Mouse (Mus musculus) ovary, adult 18-20 months (tissue): ENCODE data around the gene Pde1c.
"Not testable (repeated sequence)": the region's sequence is repeated elsewhere in the genome, so short reads cannot be mapped to it uniquely, and the experiment has no call there.

Source experiments
- DNase-seq: peaks from one replicate; pipeline ENCODE4 v3.0.0; 2022; ENCODE audit warnings: low spot score, mixed read lengths

The Pde1c gene

DNA sequence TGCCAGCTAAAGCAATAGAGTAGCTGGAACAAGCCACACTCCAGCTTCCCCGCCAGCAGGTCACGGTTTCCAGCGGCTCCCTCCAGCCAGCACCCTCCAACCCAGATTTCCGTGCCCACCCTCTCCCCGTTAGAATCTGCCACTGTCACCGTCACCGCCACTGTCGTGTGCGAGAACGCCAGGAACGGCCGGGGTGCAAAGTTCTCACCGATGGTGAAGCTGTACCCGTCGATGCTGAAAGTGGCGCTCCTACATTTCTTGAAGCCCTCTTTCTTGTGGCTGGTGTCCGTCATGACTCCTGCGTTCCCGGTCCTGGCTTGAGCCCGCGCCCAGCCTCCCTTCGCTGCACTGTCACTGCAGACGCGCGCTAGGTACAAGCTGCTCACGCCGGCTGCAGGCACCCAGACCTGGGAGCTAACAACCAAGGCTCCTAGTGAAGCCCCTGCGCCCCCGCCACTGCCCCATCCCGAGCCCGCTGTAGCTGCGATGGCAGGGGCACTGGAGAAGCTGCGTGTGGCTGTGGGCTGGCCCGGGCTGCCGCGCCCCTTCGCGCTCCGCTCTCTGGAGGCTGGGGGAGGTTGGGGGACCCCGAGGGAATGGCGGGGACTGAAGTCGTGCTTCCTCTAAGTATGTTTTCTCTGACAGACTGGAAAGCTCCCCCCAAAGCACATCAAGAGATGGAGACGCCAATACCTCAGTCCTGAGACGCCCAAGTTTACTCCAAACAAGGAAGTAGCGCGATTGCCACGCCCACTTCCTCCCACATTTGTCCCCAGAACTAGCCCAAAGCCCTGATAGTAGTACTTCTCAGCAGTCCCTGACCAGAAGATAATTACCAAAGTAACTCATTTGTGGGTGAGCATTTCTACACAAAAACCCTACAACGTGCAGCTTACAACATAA is at the start of gene Pde1c:
Gene Pde1c (minus strand): TSS at position 634 of the 903 bp plus-strand sequence.
- DNase-seq = no peak

DNA sequence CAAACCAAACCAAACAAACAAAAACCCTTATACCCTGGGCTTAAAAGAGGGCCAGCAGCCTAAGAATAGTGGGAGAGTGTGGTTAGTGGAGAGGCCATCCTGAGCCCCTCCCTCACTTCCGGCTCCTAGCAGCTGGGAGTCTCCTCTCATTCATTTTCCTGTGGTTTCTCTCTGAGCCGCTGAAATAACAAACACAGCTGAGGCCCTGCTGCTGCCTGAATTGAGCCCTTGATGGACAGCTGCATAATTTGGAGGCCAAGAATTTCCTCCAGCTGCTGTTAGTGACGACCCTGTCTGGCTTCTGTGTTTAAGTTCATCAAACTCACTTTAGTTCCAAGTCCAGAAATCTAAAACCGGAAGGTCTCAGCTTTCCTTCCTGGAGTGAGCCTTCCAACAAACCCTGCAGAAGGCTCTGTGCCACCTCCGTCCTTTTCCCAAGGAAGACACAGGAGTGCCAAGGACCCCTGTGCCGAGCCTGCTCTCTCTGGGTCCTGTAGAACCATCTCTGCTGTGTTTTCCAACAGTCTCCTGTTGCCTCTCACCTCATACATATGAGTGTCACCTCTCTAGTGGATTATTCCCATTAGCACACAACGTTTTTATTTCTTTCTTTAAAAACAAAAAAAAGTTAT is 48.2 kb upstream of the Pde1c start:
- no peak for DNase-seq

DNA sequence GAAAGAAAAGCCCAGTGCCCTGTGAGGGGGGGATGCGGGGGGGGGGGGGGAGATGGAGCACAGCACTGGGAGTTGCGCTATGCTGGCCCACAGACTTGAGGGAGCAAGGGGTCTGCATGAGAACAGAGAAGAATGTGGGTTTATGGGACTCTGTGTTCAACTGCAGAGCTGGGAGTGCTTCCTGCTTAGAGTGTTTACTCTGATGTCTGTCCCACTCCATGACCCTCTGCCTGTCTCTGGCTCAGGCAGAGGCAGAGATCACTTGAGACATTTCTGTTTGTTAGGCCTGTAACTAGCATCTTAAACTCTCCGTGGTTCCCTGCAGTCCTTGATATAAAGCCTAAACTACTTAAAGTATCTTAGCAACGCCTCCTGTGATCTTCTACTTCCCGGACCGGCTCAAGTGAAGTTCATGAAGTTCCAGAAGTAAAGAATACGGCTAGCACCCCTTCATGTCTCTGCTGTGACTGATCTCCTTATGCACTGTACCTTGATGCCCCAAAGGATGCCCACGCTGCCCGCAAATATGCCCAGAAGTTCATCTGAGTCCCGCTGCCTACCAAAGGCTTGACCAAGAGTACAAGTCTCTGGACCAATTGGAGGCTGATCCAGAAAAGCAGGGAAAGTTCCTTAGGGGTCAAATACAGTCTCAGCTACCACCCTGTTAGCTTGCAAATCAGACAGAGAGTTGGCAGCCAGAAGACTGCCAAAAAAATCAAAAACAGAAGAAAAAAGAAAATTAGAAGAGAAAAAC is 47.5 kb upstream of the Pde1c start:
- no peak for DNase-seq

DNA sequence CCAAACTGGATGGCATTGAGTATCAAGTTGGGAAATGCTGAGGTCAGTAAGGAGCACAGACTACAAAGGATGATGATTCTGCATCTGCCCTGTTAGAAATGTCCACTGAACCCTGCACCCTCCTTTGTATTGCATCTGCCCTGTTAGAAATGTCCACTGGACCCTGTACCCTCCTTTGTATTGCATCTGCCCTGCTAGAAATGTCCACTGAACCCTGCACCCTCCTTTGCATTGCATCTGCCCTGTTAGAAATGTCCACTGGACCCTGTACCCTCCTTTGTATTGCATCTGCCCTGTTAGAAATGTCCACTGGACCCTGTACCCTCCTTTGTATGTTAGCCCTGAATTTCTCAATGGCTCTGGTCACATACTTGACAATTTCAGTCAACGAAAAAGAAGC is 40.6 kb upstream of the Pde1c start:
- DNase-seq = not testable (repeated sequence)

DNA sequence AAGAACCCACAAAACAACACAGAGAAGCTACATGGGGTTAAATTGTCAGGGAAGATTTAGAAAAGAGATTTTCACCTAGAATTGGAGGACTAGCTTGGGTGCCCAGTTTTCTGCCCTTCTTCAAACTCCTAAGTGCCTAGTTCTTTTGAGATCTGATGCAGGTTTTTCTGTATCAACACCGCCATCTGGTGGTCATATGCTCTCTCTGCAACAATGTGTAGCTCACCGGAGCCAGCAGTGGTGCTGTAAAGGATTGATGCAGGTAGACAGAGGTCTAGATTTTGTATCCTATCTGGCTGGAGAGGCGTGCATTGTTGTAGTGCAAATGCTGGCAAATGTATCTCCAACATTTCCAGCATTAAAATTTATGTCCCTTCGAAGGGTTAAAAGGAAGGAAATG is 39.4 kb upstream of the Pde1c start:
- no peak for DNase-seq

DNA sequence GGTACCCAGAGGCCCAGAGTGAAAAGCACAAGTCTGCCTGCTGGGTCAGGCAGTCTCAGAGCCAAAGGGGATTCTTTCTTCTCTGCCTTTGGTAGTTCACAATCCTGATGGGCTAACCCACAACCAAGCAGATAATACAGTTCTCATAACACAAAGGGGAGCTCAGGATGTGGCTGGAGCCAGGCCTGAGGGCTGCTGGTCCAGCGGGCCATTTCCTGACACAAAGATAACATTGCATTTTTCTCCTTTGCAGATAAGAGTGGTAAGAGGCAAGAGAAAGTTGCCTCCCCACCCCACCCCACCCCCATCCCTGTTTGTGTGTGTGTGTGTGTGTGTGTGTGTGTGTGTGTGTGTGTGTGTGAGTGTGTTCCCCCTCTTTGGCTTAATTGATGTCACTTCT is 10.7 kb upstream of the Pde1c start:
- no peak for DNase-seq

DNA sequence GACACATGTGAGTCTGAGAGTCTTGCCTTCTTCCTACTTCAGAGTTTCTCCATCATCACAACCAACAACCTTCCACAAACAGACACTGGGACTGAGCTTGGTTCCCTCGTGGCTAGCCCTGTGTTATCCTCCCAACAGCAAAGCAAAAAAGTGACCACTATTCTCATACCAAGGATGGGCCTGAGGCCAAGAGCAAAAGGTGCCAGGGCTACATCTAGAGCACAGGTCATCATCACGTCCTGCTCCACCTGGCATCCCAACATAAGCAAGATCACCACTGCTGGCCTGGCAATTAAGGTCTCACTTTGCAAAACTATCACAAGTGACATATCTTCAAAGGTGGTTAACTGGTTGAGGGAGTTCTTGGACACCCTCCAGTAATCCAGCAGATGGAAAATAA is 8.0 kb downstream of the Pde1c start:
- no peak for DNase-seq

DNA sequence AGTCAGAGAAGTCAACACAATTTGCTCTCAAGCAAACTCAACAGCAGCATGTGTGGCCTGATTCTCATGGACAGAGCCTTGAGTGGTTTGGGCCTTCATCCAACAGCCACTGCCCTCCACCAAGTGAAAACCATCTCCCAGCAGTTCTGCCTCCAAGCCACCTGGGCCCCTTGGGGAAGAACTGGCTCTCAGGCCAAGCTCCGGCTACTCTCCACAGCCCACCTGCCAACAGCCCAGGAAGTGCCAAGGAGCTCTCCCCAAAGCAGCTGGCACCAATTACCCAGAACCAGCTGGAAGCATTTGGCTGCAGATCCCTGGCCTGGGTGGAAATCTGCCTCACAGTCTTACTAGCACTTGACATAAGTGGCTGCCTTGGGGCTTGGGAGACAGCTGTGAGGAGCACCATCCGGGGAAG is 8.4 kb downstream of the Pde1c start:
- DNase-seq = no peak

DNA sequence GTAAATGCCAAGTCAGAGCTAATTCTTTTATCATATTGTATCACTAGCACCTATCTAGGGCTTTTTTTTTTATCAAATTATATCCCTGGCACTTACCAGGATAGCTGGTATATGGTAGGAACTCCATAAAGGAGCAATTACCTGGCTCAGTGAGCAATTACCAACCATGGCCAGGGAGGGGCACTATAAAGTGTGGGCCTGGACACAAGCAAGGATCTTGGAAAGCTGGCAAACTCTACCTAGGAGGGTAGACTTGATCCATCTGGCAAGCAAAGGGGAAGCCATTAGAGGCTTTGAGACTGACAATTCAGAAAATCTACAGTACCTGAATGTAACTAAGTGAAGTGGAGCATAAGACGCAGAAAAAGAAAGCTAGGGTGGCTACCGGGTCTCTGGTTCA is 10.2 kb downstream of the Pde1c start:
- no peak for DNase-seq

DNA sequence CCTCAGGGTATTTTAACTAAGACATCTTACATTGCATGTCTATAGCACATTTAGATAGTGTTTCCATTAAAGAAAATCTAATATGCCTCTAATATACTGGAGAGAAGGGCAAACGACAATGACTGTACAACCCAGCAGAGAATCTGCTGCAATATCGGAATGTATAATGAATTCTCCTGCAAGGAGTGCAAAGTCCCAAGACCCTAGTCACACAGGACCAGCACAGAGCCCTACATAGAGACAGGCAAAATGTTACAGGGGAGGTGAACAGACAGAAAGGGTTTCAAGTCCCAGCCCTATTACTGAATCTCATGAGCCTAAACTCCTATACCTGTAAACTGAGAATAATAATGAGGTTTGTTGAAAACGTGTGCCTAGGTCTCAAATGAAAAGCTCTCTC is 13.1 kb downstream of the Pde1c start:
- no peak for DNase-seq

DNA sequence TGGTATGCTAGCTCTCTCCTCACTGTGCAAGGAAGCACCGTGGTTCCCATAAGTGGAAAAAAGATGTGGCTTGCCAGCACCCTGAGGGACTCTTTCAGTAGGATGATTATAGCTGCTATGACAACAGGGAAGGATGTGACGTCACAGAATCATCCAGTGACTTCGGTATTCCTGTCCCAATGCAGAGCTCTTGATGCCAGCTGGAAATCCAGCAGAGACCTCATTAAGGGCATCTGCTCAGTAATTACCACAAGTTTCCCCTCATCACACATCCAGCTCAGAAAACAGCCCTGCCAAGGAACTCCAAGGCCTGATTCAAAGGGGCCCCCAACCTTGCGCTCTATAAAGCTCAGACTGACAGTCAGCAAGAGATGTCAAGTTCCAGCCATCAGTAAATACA is 13.5 kb downstream of the Pde1c start:
- DNase-seq = no peak

DNA sequence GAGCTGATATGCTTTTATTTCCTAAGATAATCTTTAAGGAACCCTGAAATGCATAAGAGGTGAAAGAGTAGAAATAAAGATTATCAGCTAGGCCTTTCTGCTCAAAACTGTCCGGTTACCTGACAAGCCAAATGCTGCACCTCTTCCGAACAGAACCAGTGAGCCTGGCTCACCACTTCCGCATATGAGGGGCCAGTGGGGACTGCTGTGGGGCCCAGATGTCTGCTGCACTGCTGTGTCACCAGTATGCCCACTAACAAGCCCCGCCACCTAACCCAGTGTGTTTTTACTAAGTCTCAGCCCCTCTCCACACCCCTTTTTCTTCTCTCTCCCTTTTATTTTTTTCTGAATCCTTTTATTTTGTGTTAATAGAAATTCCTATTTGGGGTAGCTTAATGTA is 17.9 kb downstream of the Pde1c start:
- no peak for DNase-seq

DNA sequence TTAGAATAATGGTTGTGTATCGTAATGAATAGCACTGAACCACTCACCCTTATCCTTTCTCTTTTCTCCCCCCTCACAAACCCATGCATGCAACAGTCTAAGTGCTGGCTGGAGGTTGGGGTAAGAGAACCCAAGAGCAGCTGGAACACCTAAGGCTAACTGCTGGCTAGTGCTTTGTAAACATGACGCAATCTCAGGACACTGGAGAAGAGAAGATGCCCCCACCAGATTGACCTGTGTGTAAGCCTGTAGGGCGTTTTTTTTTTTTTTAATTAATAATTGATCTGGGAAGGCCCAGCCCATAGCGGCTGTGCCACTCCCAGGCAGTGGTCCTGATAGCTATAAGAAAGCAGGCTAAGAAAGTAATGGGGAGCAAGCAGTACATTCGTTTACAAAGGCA is 28.7 kb downstream of the Pde1c start:
- no peak for DNase-seq

DNA sequence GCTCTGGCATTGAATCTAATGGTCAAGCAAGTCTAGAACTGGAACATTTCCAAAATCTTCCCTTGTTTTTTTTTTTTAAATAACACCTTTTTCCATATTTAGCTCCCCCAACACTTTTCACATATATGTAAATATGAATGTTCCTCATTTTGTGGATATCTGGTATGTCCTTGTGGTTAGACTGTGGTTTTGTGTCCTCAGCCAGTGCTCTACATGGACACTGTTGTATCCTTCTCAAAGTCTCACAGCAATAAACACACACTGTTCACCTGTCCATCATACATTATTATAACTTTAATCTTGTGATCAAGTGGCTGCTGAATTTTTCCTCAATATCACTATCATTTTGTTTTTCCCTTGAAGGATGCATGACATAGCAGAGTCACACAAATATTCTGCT is 34.2 kb downstream of the Pde1c start:
- DNase-seq = no peak

DNA sequence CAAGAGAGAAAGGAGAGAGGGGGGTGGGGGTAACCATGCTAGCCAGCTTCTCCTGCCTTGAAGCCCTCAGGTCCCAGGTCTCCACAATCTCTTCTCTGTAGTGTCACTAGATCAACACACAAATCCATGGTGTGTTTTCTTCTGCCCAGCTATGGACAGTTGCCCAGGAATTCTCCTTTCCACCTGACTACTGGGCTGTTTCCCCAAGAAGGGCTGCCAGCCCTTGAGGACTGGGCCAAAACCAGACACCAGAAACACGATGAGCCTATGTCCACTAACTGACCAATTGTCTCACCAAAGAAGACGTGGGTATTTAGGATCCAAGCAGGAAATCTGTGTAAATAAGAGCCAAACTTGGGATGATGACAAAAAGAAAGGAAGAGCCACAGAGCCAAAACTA is 36.6 kb downstream of the Pde1c start:
- no peak for DNase-seq

DNA sequence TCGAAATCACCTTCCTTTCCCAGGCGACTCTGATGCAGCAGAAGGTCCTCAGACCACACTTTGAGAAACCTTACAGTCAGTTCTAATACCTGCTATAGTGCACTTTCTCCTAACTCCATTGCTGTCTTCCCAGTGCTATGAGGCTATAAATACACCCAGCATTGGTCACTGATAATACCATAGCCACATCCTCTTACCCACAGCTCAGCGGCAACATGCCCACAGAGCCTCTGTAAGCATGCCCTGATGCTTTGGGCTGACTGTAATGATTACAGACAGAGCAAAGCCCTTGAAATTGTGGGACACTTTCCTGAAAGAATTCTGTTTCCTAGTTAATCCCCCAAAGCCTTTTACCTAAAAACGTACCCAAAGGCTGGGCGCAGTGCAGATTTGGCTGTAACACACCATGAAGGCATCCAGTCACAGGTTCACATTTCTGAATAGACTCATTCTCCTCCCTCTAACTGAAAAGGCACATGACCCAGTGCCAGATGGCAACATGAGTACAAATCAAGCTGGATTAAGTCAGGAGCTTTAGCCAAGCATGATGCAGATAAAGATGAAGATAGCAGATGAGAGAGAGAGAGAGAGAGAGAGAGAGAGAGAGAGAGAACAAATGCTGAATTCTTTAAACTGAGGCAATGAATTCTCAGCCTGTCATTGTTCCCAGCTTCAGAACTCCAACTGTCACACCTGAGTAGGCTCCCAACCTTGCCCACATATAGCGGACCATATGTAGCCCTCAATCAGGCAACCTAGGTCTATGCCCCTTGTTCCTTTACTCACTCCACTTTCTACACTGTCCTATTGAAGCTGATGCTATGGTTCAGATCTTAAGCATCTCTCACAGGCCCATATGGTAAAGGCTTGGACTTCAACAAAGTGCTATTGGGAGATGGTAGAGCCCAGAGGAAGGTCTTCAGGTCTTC is 44.7 kb downstream of the Pde1c start:
- no peak for DNase-seq

DNA sequence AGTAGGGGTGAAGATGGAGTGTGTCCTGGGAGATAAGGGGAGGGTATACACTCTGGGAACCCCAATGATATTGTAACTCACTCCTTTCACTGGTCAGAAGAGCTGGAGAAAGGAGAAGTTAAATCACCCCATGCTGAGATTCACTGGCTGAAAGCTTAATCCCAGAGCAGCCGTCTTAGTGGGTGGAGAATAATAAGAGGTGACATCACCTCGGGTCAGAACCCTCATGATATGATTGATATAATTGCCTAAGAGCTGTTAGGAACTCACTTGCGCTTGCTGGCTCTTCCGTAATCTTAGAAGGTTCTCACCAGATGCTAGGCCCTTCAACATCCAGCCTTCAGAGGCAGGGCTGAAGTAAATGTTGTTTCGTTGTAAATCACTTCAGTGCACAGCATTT is 79.7 kb downstream of the Pde1c start:
- DNase-seq = no peak

DNA sequence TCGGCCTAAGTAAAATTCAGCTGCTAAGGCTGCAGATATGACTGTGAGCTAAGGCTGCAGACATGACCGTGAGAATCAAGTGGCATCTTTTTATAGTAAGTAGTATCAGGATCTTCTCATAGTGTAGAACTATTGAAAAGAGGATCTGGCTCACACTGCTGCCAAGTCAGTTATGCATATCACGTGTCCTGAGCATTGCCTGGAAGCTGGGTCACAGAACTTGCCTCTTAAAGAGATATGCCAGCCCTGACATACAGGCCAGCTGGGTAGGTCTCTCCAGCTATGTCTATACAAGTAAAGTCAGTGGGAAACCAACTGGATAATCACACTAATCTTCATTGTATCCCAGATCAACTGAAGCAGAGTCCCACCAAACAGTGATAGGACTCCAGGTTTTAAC is 83.8 kb downstream of the Pde1c start:
- DNase-seq = no peak

DNA sequence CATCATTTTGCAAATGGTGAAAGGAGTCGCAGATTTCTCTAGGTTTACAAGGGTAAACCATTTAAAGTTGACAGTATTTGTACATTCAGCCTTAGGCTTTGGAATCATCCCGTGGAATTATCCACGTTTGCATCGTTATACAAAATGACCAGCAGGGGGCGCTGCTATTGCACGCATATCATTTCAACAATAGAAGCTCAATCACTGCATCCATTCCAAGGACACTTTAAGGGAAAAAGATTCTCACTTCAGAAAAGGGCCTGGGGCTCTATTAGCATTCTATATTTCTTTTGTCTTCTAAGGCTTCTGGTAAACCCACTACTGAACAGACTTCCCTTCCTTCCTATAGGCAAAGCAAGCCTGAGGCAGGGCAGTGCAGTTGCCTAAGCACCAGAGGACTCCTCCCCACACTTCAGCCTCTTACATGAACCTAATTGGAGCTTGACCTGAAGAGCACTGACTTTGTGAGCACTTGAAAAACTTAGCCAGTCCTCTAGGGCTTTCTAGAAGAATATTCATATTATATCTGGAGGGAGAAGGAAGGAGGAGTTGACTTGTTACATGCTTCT is 87.9 kb downstream of the Pde1c start:
- DNase-seq = no peak

DNA sequence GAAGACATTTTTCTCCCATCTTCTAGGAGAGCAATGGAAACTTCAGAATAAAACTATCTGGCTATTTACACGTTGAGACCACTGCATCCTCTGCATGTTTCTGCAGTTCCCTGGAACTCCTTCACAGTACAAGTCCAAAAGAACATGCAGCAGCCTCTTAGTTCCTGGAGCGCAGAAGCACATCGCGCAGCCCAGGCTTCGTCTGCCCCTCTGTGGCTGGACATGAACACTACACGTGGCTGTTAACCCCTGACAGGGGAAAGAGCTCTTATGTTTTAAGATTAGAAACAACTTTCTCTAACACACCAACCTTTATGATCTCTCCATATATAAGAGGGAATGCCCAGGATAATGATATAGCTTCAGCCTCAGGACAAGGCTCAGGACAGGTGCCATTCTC is 92.3 kb downstream of the Pde1c start:
- no peak for DNase-seq

DNA sequence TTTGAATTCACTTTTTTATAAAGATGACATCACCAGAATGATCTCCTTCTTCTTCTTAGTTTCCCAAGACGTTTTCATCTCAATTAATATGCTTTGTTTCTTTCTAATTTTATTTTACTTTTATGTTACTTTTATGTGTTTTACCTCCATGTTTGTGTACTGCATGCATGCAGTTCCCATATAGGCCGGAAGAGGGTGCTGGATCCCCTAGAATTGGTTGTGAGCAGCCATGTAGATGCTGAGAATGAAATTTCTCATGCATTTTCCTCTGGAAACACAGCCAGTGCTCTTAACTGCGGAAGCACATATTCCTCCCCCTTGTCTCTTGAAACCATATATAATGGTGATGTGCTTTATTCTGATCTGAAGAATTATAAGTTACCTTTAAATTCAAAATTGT is 110.8 kb downstream of the Pde1c start:
- DNase-seq = no peak

DNA sequence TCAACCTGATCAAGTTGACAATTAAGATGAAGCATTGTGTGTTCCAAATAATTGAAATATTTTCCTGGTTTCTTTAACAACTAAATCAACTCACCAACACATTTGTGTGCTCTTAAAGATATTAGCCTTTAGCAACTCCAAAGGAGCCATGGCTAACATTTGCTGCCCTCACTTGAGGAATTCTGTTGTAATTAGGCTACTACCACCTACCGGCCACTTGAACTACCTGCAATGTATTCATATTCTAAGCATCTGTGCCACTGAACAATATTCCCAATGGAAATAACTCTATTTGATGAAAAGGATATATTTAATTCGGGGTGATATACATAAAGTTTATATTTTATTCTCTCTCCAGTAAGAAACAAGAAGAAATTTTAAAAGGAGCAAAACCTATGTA is 121.0 kb downstream of the Pde1c start:
- DNase-seq = no peak
